Mouse (Mus musculus) megakaryocyte, embryonic 14.5 days (primary cell): ENCODE measurements around the gene 1110002E22Rik.

Experiments used
- FLI1 ChIP-seq: IDR thresholded peaks from 2 replicates; pipeline ENCODE4 v1.6.1; 2012; ENCODE audit warnings: low read length, inconsistent platforms, mixed read lengths
- GATA1 ChIP-seq: IDR thresholded peaks from 3 replicates; pipeline ENCODE4 v1.6.1; 2012; ENCODE audit warnings: mixed read lengths, low read length, inconsistent platforms, borderline replicate concordance

DNA sequence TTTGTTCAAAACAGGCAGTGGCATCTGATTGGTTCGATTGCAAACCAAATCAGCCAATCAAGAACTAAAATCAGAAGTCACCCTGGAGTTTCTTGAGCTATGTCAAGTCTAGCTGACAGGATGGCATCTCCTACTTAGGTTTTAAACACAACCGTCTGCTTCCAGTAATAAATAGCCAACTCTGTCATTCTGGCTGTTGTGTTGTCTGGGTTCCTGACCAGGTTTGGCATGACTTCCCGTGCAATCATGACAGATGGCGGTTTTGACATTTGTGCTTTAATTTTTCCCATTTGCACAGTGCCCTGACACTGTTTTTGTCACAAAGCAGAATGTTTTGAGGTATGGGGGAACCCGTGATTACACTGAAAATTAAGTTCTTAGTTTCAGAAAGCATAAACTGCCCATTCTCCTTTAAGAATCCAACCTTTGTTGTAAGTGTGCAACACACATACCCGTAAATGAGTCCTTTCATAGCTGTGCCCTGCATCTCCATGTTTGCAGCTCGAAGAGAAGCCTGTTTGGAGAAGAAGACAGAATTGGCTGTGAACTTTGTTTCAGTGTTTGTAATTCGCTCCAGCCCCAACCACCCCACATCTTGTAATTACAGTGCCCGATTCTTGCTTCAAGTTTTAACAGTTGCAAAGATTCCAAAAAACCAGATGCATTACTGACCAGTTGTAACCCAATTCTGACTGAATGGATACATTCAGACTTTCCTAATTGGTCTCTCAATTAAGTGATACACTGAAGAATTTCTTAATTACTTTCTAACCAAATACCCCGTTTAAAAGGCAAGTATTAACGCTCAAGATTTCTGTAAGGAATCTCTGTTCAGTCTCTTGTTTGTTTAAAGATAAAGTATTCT, 12.9 kb downstream of the 1110002E22Rik start:
- TF ChIP-seq GATA1 (no peak), FLI1 (no peak)
